Mouse (Mus musculus) ES-E14 (cell line): Measurements from ENCODE around the gene Hbp1. TPM values are rescaled to one million over a fixed set of nuclear protein-coding genes. Genes with fewer than 3 reads are reported as not detected.

Source experiments
- DNase-seq: peaks from one replicate; pipeline ENCODE4 v3.0.0-alpha.2; 2013; ENCODE audit warnings: low read depth, low spot score
- H3K27ac ChIP-seq: 2 replicates; pipeline ENCODE4 v1.5.1; 2012; ENCODE audit warnings: low read depth, mild to moderate bottlenecking, low read length, moderate library complexity, mixed read lengths; ENCODE audit not compliant: poor library complexity, insufficient read depth, severe bottlenecking
- H3K36me3 ChIP-seq: 2 replicates; pipeline ENCODE4 v1.6.1; 2012; ENCODE audit warnings: mild to moderate bottlenecking, low read length, moderate library complexity, mixed read lengths; ENCODE audit not compliant: control insufficient read depth, poor library complexity, insufficient read depth, severe bottlenecking
- H3K4me1 ChIP-seq, 2 experiments: fragments of 150-350 bp in 1 of 2; sonication (generic) in 1 of 2; 2 replicates each; pipeline ENCODE4 v1.6.1; 2012; ENCODE audit warnings: low read length in 2 of 2, mild to moderate bottlenecking in 1 of 2, mixed read lengths in 1 of 2; ENCODE audit not compliant: control insufficient read depth in 2 of 2, insufficient read depth in 2 of 2, poor library complexity in 1 of 2
- H3K4me3 ChIP-seq, 2 experiments: fragments of 150-350 bp in 1 of 2; sonication (generic) in 1 of 2; 2 replicates each; pipeline ENCODE4 v1.5.1; 2012; ENCODE audit warnings: low read length in 2 of 2, low read depth in 1 of 2, mild to moderate bottlenecking in 1 of 2, mixed read lengths in 1 of 2; ENCODE audit not compliant: insufficient read depth in 1 of 2, poor library complexity in 1 of 2, severe bottlenecking in 1 of 2
- H3K9ac ChIP-seq: 2 replicates; pipeline ENCODE4 v1.6.1; 2012; ENCODE audit warnings: low read depth, mild to moderate bottlenecking, low read length, mixed read lengths; ENCODE audit not compliant: poor library complexity, insufficient read depth, severe bottlenecking
- H3K9me3 ChIP-seq: fragments of 150-350 bp; sonication (generic); 2 replicates; pipeline ENCODE4 v1.6.1; 2012; ENCODE audit warnings: low read depth, mild to moderate bottlenecking, low read length; ENCODE audit not compliant: control insufficient read depth, insufficient read depth
- CHD2 ChIP-seq: IDR thresholded peaks from 2 replicates; pipeline ENCODE4 v1.6.1; 2014; ENCODE audit warnings: mild to moderate bottlenecking, low read depth, low read length, inconsistent platforms
- HCFC1 ChIP-seq: IDR thresholded peaks from 2 replicates; pipeline ENCODE4 v1.6.1; 2012; ENCODE audit warnings: low read length, inconsistent platforms, borderline replicate concordance; ENCODE audit not compliant: insufficient read depth
- MAFK ChIP-seq: IDR thresholded peaks from 2 replicates; pipeline ENCODE4 v1.6.1; 2014; ENCODE audit warnings: mild to moderate bottlenecking, low read depth, low read length, inconsistent platforms; ENCODE audit not compliant: insufficient read depth
- ZC3H11A ChIP-seq: IDR thresholded peaks from 2 replicates; pipeline ENCODE4 v1.6.1; 2012; ENCODE audit warnings: low read depth, mild to moderate bottlenecking, inconsistent platforms, low read length, borderline replicate concordance
- ZNF384 ChIP-seq: IDR thresholded peaks from 2 replicates; pipeline ENCODE4 v1.6.1; 2012; ENCODE audit warnings: low read depth, low read length, inconsistent platforms
- in situ Hi-C, 2 experiments: fragments of 600-800 bp; cut with MboI; formaldehyde crosslinking; loops; one replicate each; pipeline ENCODE4 v1.15.1; 2025; ENCODE audit warnings: low sequenced_read_pairs in 2 of 2, inconsistent platforms in 1 of 2; ENCODE audit not compliant: unreplicated experiment in 2 of 2
- total RNA-seq: library from RNA; depleted of rRNA; stranded (reverse); fragments of 300-350 nt; gene quantifications from 2 replicates; pipeline ENCODE4 v1.2.3, GENCODE M21; 2012

Hbp1 gene
- total RNA-seq, 1 experiment, result 43.3 TPM

DNA sequence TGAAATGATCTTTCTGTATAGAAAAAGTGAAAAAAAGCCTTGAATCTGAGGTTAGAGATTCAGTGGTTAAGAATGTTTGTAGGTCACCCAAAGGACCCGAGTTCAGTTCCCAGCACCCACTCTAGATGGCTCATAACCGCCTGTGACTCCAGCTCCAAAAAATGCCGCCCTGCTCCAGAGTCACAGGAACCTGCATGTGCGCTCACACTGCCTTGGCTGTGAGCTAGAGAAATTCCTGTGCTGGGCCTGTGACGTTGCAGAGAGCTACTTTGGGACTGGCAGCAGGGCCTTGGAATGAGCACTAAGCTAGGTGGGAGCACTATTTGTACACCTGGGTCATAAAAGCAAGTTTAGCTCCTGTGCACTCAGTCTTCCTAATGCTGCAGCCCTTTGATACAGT is 33.6 kb downstream of the Hbp1 start:
- Histone ChIP-seq H3K4me1 (0 out of 4 replicates have a peak, but pooled peaks cover 0 to 4% of the 10 kb centered on the region in 2 experiments), H3K4me3 (no peak overlapping the region), H3K9ac (no peak overlapping the region), H3K9me3 (no peaks in the 10 kb centered on the region), H3K27ac (no peak overlapping the region), H3K36me3 (peaks cover 3% of the 10 kb centered on the region; the same call in 1 of the 2 replicates)
- no peak for DNase-seq
- TF ChIP-seq MAFK (no peak), HCFC1 (no peak), ZNF384 (no peak), ZC3H11A (no peak), CHD2 (no peak)
- in situ Hi-C loops, result no loop called here

DNA sequence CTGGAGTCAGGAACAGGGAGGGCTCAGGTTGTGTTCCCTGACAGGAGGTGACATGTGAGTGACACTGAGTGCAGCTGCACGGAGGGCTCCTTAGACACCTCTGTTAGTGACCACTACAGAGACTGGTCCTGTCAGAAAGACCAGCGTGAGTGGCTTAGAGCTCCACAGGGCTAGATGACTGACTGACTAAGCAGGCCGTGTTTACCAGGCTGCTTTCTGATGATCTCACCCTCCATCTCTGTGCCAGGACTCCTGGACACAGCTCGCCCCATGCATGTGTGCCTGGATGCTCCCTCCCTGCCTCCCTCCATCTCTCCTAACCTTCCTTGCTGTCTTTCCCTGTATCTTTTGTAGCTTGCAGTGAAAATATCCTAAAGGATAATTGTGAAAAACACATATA is 36.7 kb downstream of the Hbp1 start:
- no peak for TF ChIP-seq MAFK
- TF ChIP-seq ZC3H11A, result no peak
- no peak for TF ChIP-seq CHD2
- TF ChIP-seq HCFC1, result no peak
- H3K9ac ChIP-seq, result no peak overlapping the region
- H3K36me3 ChIP-seq, result no peaks in the 10 kb centered on the region
- H3K27ac ChIP-seq, result no peak overlapping the region
- in situ Hi-C loops, result no loop called here
- H3K9me3 ChIP-seq, result no peaks in the 10 kb centered on the region
- no peak overlapping the region for H3K4me3 ChIP-seq
- DNase-seq, result no peak
- 0 out of 4 replicates have a peak, but pooled peaks cover 0 to 2% of the 10 kb centered on the region in 2 experiments for H3K4me1 ChIP-seq

DNA sequence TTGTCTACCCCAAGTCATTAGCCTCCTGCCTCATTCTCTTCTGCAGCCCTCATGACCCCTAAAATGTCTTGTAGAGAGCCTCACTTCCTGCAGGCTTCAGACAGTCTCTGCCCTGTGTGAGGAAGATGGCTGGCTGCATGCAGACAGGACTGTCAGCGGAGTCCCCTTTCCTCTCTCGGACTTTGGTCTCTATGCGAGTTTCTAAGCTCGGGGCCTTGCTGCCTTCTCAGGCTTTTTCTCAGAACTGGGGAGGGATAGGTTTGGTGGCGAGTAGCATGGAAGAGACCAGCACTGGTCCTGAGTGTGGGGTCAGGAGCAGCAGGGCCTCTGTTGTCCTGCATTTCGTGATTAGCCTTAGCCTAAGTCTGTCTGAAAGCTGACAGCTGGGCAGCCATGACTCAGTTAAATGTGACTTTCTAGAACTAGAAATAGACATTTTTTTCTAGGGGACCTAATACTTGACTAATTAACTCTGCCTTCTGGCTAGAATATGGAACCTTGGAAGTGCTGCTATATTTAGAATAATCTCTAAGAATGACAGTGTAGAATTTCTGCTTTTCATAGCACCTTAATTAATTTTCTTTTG is 37.3 kb downstream of the Hbp1 start:
- Histone ChIP-seq H3K27ac (no peak overlapping the region), H3K4me1 (0 out of 4 replicates have a peak, but pooled peaks cover 0 to 2% of the 10 kb centered on the region in 2 experiments), H3K9me3 (no peaks in the 10 kb centered on the region), H3K4me3 (no peak overlapping the region), H3K9ac (no peak overlapping the region), H3K36me3 (no peaks in the 10 kb centered on the region)
- no peak for DNase-seq
- TF ChIP-seq CHD2, result no peak
- in situ Hi-C loops, result no loop called here

DNA sequence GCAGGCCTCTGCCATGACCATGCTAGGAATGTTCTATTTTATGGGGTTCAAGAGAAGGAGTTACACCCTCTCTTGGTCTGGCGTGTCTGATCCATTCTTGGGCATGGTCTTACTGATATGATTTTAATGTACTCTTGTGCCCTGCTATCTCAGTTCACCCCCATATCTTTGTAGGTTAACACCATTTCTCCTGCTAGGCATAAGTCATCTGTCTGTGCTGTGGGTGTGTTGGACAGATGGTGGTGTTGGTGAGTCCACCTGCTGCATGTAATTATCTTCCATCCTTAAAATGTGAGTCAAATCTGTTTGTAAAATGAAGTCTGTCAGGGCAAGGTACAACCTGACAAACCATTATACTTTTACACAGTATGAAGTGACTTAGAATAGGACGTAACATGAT is 42.9 kb downstream of the Hbp1 start:
- H3K9ac ChIP-seq, result no peak overlapping the region
- no peak overlapping the region for H3K4me3 ChIP-seq
- H3K4me1 ChIP-seq, result no peaks in the 10 kb centered on the region
- H3K9me3 ChIP-seq, result no peaks in the 10 kb centered on the region
- H3K36me3 ChIP-seq, result no peaks in the 10 kb centered on the region
- TF ChIP-seq HCFC1 (no peak), ZC3H11A (no peak), CHD2 (no peak), ZNF384 (no peak), MAFK (no peak)
- H3K27ac ChIP-seq, result no peak overlapping the region
- in situ Hi-C loops, result no loop called here
- no peak for DNase-seq
